Mouse (Mus musculus) heart, postnatal 25 days (tissue): ENCODE results near the gene Rcan3. TPM values are rescaled to one million over a fixed set of nuclear protein-coding genes. Genes with fewer than 3 reads are reported as not detected.
A peak's percentile ranks its signal among the peaks of the same experiment; 100 is the strongest.

ENCODE experiments used
- DNase-seq: peaks from one replicate; pipeline ENCODE4 v3.0.0; 2022; ENCODE audit warnings: low spot score
- intact Hi-C: fragments of 180-260 bp; cut with DNase I; formaldehyde crosslinking; loops from one replicate; pipeline ENCODE4 v1.15.1; 2025
- microRNA-seq: library from miRNA; unstranded; fragments of <30 nt; microRNA quantifications from one replicate; pipeline ENCODE4 v1.2.0, GENCODE M21; 2022
- total RNA-seq, 2 experiments: library from RNA; stranded (reverse); gene quantifications; 2 replicates each; pipeline ENCODE4 v1.2.3; 2021

Gene Rcan3
- total RNA-seq, 2 experiments from 2014 or later = 9.7 to 11.5 TPM

- no peak for DNase-seq
- intact Hi-C loops = no loop called here
These were observed 63.3 kb downstream of the Rcan3 start for GRCm38 (mm10) chr4:135370372-135370771.

GRCm38 (mm10) chr4:135362828-135363227, 70.8 kb downstream of the Rcan3 start:
- DNase-seq = no peak
- intact Hi-C loops = no loop called here

Small RNA genes lying within 50 kb of the gene (microRNA-seq; reads per million reads assigned to microRNA genes)
- gene Mir700 = 403 reads per million, percentile 73 among the genes with 10 or more reads in this experiment

Other genes starting within 250 kb of the Rcan3 start
- gene Clic4, start 161.0 kb downstream of the Rcan3 start, total RNA-seq = 100 to 1,000 TPM; 249 to 269 TPM
- gene Srrm1, start 80.5 kb downstream of the Rcan3 start, total RNA-seq = 10 to 100 TPM; 58.8 to 62.3 TPM
- under 1 TPM in 1 of 2 experiments, not detected in 1; 0.31 TPM for gene Ncmap, start 35.6 kb downstream of the Rcan3 start, total RNA-seq
- not detected for gene Stpg1, start 60.9 kb upstream of the Rcan3 start, total RNA-seq
- gene Nipal3, start 61.2 kb upstream of the Rcan3 start, total RNA-seq = 10 to 100 TPM; 36.4 to 44.5 TPM
- gene Grhl3, start 139.8 kb upstream of the Rcan3 start, total RNA-seq = under 1 TPM in 1 of 2 experiments, not detected in 1; 0.11 TPM